Mouse (Mus musculus): ENCODE data around the gene Fbxo27.

DNA sequence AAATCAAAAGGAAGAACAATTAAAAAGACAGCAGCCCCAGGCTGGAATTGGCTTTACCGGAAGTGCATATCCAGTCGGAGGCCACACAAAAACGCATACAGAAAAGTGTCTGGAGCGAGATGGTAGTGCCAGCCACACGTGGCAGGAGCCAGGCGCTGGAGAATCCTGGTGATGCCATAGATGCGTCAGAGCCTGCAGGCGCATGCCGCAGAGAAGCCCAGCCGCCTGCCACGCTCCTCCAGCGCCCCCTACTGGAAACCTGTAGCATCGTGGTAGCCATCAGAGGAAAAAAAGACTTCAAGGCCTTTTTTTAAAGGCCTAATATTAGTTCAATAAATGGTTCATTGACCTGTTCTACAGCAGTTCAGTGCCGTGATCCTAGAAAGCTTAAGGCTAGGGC is 34.0 kb downstream of the Fbxo27 start:
- TF ChIP-seq POLR2A (IDR thresholded peaks at IDR 0.05; ENCODE audit: control insufficient read depth in 1 of 2, insufficient read depth in 1 of 2, low read depth in 1 of 2, low read length in 2 of 2, poor library complexity in 1 of 2), result no peak
- TF ChIP-seq ZNF384 (IDR thresholded peaks at IDR 0.05; ENCODE audit: low read depth, low read length), result peak; percentile 79
- TF ChIP-seq UBTF (IDR thresholded peaks at IDR 0.05; ENCODE audit: borderline replicate concordance, insufficient read depth, low read depth, low read length), result no peak
- TF ChIP-seq CTCF (IDR thresholded peaks at IDR 0.05 in 2 of 3, conservative IDR thresholded peaks at IDR 0.05 in 1 of 3; ENCODE audit: control insufficient read depth in 1 of 3, insufficient read depth in 1 of 3, low read depth in 2 of 3, low read length in 3 of 3, poor library complexity in 1 of 3, severe bottlenecking in 1 of 3), result peak; percentile 93 to 97 (median 96)
- TF ChIP-seq GABPA (IDR thresholded peaks at IDR 0.05; ENCODE audit: low read depth, low read length), result no peak
- TF ChIP-seq ETS1 (IDR thresholded peaks at IDR 0.05; ENCODE audit: low read depth, low read length), result no peak
- TF ChIP-seq MYC (IDR thresholded peaks at IDR 0.05; ENCODE audit: low read depth, low read length), result peak; percentile 79; the same call in 1 of the 2 replicates
- TF ChIP-seq EP300 (IDR thresholded peaks at IDR 0.05; ENCODE audit: low read depth in 1 of 2, low read length in 2 of 2), result no peak
- TF ChIP-seq JUND (IDR thresholded peaks at IDR 0.05; ENCODE audit: low read depth, low read length), result no peak
- TF ChIP-seq BHLHE40 (IDR thresholded peaks at IDR 0.05; ENCODE audit: borderline replicate concordance, low read depth, low read length), result no peak; the same call in 1 of the 2 replicates
- TF ChIP-seq CHD2 (IDR thresholded peaks at IDR 0.05; ENCODE audit: low read length), result no peak
- TF ChIP-seq ZC3H11A (IDR thresholded peaks at IDR 0.05; ENCODE audit: low read depth, low read length), result peak; percentile 63
- TF ChIP-seq E2F4 (IDR thresholded peaks at IDR 0.05; ENCODE audit: borderline replicate concordance, low read depth, low read length), result no peak
- no peak for TF ChIP-seq TAL1 (IDR thresholded peaks at IDR 0.05; ENCODE audit: low read length)

All from MEL (cell line).